Mouse (Mus musculus): Measurements from ENCODE around the gene Tecta.

Tecta gene

DNA sequence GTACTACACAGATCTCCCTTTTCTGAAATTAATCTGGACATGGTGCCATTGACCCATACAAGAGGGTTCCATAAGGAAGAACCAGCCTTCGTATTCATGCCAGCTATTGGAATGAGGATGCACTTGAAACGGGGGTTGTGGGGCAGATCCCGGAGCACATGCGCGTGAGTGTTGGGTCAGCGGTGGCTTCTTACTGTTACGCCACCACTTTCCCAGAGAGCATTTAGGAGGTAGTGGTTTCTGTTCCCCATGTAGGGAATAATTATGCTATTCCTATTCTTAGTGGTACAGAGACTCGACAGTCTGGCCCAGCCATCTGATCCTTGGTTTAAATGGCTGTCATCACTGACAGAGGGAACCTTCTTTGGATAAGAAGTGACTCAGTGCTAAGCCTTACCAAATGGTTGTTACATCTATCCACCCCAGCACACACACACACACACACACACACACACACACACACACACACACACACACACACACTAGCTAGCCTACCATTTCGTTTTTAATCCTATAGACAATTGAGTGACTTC, 81.2 kb downstream of the Tecta start:
- no peak for DNase-seq (ENCODE audit: low spot score)

DNA sequence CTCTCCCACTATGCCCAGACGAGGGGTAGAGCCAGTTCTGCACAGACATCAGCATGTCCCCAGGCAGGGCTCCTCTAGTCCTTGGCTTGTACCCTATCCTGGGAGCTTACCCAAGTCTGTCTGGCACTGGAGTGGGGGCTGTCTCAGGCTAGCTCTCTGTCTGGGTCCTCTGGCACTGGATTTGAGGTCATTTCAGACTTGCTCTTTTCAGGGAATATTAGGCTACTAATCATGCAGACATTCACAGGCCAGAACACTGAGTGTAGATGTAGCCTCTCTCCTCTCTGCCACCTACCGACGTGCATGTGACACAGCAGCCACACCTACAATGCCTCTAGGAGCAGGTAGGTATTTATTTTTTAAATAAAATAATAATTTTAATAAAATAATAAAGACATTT, 82.4 kb downstream of the Tecta start:
- DNase-seq (ENCODE audit: low spot score): peak; percentile 50

- peak; percentile 55 for DNase-seq (ENCODE audit: low spot score)
Observed at GRCm38 (mm10) chr9:42315816-42316215, 83.9 kb downstream of the Tecta start.

DNA sequence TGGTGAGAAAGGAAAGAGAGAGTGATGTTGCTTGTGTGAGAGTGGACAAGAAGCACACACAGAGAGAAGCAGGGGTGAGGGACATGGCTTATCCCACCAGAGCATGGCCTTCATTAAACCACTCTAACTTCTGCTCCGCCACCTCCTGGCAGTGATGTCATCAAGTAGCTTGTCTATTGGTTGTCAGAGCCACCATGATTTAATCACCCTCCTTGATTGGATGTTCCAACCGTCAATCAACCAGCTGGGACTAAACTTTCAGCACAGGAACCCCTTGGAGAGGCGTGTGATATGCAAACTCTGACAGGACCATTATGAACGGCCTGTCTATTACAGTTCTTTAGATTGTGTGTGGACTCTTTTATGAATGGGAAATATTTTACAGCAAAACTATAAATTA, 84.8 kb downstream of the Tecta start:
- no peak for DNase-seq (ENCODE audit: low spot score)

DNA sequence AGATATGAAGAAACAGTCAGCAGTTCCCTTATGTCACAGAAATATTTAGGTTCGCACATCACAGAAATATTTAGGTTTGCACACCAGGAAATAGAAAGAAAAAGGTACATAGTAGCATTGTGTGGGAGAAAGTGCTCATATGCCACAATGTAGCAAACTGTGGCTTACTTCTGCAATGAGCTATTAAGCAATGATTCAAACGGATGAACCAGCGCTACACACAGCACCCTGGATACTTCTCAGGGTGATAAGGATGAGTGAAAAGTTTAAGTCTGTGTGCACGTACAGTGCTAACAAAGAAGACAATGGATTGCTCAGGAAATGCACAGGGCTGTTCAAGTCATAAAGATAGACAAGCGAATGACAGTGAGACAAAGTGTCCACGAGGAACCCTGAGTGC, 85.3 kb downstream of the Tecta start:
- DNase-seq (ENCODE audit: low spot score): no peak

DNA sequence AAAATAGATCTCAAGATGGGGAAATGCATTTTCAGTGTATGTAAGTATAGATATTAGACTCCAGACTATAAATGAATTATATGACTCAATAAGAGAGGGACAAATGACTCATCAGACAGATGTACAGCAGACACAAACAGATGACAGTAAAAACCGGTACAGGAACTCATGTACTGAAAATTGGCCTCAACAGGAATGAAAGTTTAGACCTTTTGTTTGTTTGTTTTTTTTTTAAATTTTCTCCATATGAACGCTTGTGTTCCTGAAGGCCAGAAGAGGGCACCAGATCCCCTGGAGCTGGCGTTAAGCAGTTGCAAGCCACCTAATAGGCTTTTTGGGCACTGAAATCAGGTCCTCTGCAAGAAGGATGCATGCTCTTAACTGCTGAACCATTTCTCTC, 85.9 kb downstream of the Tecta start:
- no peak for DNase-seq (ENCODE audit: low spot score)

- DNase-seq (ENCODE audit: low spot score): no peak
Observed at GRCm38 (mm10) chr9:42311311-42311710, 88.4 kb downstream of the Tecta start.

GRCm38 (mm10) chr9:42303894-42304293, 95.8 kb downstream of the Tecta start:
- DNase-seq (ENCODE audit: low spot score): no peak

GRCm38 (mm10) chr9:42301082-42301633, 98.6 kb downstream of the Tecta start:
- no peak for DNase-seq (ENCODE audit: low spot score)

DNA sequence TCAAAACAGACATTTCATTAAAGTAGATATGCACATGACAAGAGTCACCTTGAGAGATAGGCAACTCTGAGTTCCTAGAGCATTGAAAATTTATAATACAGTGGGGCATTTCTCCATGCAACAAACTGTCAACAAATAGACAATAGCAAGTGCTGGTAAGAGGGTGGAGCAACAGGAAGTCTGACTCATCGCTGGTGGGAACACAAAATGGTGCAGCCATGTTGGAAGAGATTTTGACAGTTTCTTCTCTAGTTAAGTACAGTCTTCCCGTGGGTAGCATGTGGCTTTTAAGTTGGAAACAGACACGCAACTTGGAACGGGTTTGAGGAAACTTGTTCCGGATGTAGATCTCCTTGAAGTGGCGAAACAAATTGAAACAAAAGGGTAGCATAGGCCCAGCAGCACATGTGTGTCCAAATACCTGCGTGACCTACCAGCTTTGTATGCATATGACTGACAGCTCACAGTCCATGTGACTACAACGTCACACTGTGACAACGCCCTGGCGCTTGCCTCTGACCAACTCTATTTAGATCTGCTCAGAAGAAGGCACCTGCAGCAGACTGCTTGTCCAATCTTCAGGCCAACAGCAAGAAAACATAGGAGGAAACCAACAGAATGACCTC, 103.3 kb downstream of the Tecta start:
- DNase-seq (ENCODE audit: low spot score): no peak

DNA sequence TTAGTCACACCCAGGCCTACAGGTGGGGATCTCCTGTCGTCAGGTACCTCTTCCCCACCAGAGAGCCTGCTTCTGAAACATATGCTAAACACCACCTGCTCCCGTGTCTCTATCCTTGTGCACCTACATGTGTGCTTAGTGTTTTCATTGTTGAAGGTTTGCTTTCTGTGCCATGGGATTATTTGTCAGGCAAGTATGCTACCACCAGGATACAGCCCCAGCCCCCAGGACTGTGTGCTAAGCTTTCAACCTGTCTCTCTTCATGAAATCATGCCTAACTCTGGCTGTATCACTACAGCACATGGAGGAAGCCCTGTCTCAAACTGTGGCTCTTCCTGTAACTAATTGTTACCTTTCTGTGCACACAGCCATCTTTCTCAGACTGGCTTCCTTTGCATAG, 105.6 kb downstream of the Tecta start:
- no peak for DNase-seq (ENCODE audit: low spot score)

DNA sequence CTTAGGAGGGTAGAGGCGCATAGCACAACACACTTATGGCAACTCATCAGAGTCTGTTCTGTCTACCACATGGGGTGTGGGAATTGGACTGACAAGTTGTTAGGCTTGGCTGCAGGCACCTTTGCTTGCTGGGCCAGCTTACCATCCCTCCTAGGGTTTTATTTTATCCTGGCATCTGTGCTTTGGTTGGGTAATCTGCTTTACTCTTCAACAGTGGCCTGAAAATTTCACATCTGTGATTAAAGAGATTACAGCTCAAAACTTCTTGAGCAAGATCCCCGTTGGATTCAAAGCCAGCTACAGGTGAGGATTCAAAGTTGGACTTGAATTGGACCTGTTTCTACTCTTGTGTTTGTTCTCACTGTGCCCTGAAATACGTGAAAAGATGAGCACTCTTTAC, 106.1 kb downstream of the Tecta start:
- DNase-seq (ENCODE audit: low spot score): no peak

- DNase-seq (ENCODE audit: low spot score): no peak
Observed at GRCm38 (mm10) chr9:42293051-42293450, 106.7 kb downstream of the Tecta start.

GRCm38 (mm10) chr9:42279676-42280075, 120.1 kb downstream of the Tecta start:
- DNase-seq (ENCODE audit: low spot score): no peak
